Mouse (Mus musculus): ENCODE measurements around the gene Zfp420. TPM values are rescaled to one million over a fixed set of nuclear protein-coding genes. Genes with fewer than 3 reads are reported as not detected.

Zfp420 gene
- total RNA-seq, 2 experiments from 2014 or later: 12.8 to 13.7 TPM

Small RNAs within 50 kb of the gene (microRNA-seq; reads per million reads assigned to microRNA genes)
- gene Mir7668: 0.53 to 0.67 reads per million in 2 experiments

Other genes with a start within 250 kb of the Zfp420 start
- gene Catsperg2, start 132.9 kb upstream of the Zfp420 start, total RNA-seq (2021): not detected
- gene Zfp84, start 91.4 kb upstream of the Zfp420 start, total RNA-seq (2021): 10 to 100 TPM; 15.6 to 16.7 TPM
- 10 to 100 TPM; 11.7 TPM for gene Zfp30, start 76.0 kb upstream of the Zfp420 start, total RNA-seq (2021)
- 10 to 100 TPM; 16.6 to 21.5 TPM for gene Zfp790, start 43.9 kb upstream of the Zfp420 start, total RNA-seq (2021)
- 10 to 100 TPM; 20.3 to 23.2 TPM for gene Zfp940, start 6.3 kb upstream of the Zfp420 start, total RNA-seq (2021)
- 10 to 100 TPM; 21.5 to 22.5 TPM for gene Zfp27, start 46.6 kb downstream of the Zfp420 start, total RNA-seq (2021)
- 1 to 10 TPM; 7.5 to 8.2 TPM for gene Zfp383, start 48.2 kb downstream of the Zfp420 start, total RNA-seq (2021)
- 10 to 100 TPM; 19.9 to 21.4 TPM for gene Zfp74, start 94.1 kb downstream of the Zfp420 start, total RNA-seq (2021)
- 1 to 10 TPM; 3.7 TPM for gene Zfp568, start 124.0 kb downstream of the Zfp420 start, total RNA-seq (2021)
- 1 to 10 TPM; 6.6 to 7.0 TPM for gene Zfp14, start 191.4 kb downstream of the Zfp420 start, total RNA-seq (2021)
- gene Zfp82, start 212.9 kb downstream of the Zfp420 start, total RNA-seq (2021): 1 to 10 TPM; 2.7 to 4.3 TPM
- gene Gm26920, start 230.4 kb downstream of the Zfp420 start, total RNA-seq (2021): under 1 TPM in 1 of 2 experiments, not detected in 1; 0.59 TPM
- gene Zfp566, start 230.5 kb downstream of the Zfp420 start, total RNA-seq (2021): 1 to 10 TPM; 5.6 to 6.5 TPM
- 10 to 100 TPM; 54.8 to 67.7 TPM for gene Zfp260, start 234.8 kb downstream of the Zfp420 start, total RNA-seq (2021)